Mouse (Mus musculus) cortical plate, adult 2 months (tissue): ENCODE results near the gene Bhmt. TPM values are rescaled to one million over a fixed set of nuclear protein-coding genes. Genes with fewer than 3 reads are reported as not detected.

ENCODE experiments used
- H3K27ac ChIP-seq: fragments of 200-500 bp; 2 replicates; pipeline ENCODE4 v1.5.1; 2012; ENCODE audit warnings: low read length, control low read depth, inconsistent platforms; ENCODE audit not compliant: insufficient read depth
- H3K4me1 ChIP-seq: fragments of 200-500 bp; 2 replicates; pipeline ENCODE4 v1.6.1; 2011; ENCODE audit warnings: low read length; ENCODE audit not compliant: control insufficient read depth, insufficient read depth
- H3K4me3 ChIP-seq: fragments of 200-500 bp; 2 replicates; pipeline ENCODE4 v1.5.1; 2011; ENCODE audit warnings: mild to moderate bottlenecking, low read length, control low read depth; ENCODE audit not compliant: insufficient read depth
- CTCF ChIP-seq: fragments of 200-500 bp; IDR thresholded peaks from 2 replicates; pipeline ENCODE4 v1.5.1; 2011; ENCODE audit warnings: mild to moderate bottlenecking, control low read depth, low read length; ENCODE audit not compliant: insufficient read depth; ENCODE audit errors: extremely low read depth
- POLR2A ChIP-seq: fragments of 200-500 bp; IDR thresholded peaks from 2 replicates; pipeline ENCODE4 v1.6.1; 2011; ENCODE audit warnings: mild to moderate bottlenecking, low read length, control low read depth; ENCODE audit not compliant: insufficient read depth; ENCODE audit errors: extremely low read depth
- polyA plus RNA-seq: library from polyadenylated mRNA; depleted of rRNA; stranded (reverse); fragments of >200 nt; gene quantifications from 2 replicates; pipeline ENCODE4 v1.2.3, GENCODE M21; 2012

The Bhmt gene
- polyA plus RNA-seq, 1 experiment, result 0.04 TPM

GRCm38 (mm10) chr13:93653382-93653781 lies 15.6 kb upstream of the Bhmt start:
- H3K4me1 ChIP-seq, result no peaks in the 10 kb centered on the region
- no peak overlapping the region for H3K27ac ChIP-seq
- no peak overlapping the region for H3K4me3 ChIP-seq
- no peak for TF ChIP-seq CTCF
- TF ChIP-seq POLR2A, result no peak

- H3K4me1 ChIP-seq, result no peaks in the 10 kb centered on the region
- H3K27ac ChIP-seq, result no peak overlapping the region
- TF ChIP-seq POLR2A, result no peak
- TF ChIP-seq CTCF, result no peak
- no peak overlapping the region for H3K4me3 ChIP-seq
These were observed 10.8 kb upstream of the Bhmt start for GRCm38 (mm10) chr13:93648387-93649130.

GRCm38 (mm10) chr13:93639636-93640035 lies 1.9 kb upstream of the Bhmt start:
- Histone ChIP-seq H3K4me1 (no peaks in the 10 kb centered on the region), H3K27ac (no peak overlapping the region)
- TF ChIP-seq CTCF, result no peak

GRCm38 (mm10) chr13:93636561-93636960 lies 1.2 kb downstream of the Bhmt start:
- TF ChIP-seq POLR2A (no peak), CTCF (no peak)
- H3K4me1 ChIP-seq, result no peaks in the 10 kb centered on the region
- no peak overlapping the region for H3K4me3 ChIP-seq
- H3K27ac ChIP-seq, result no peak overlapping the region

More at GRCm38 (mm10) chr13:93639636-93640035, 1.9 kb upstream of the Bhmt start:
- H3K4me3 ChIP-seq, result no peak overlapping the region

- no peak for TF ChIP-seq POLR2A
- TF ChIP-seq CTCF, result no peak
- H3K4me1 ChIP-seq, result no peaks in the 10 kb centered on the region
- no peak overlapping the region for H3K4me3 ChIP-seq
- H3K27ac ChIP-seq, result no peak overlapping the region
These were observed 4.8 kb downstream of the Bhmt start for GRCm38 (mm10) chr13:93632927-93633326.

- no peak overlapping the region for H3K4me3 ChIP-seq
- TF ChIP-seq CTCF, result no peak
- TF ChIP-seq POLR2A, result no peak
- no peak overlapping the region for H3K27ac ChIP-seq
- H3K4me1 ChIP-seq, result no peaks in the 10 kb centered on the region
These were observed 6.6 kb downstream of the Bhmt start for GRCm38 (mm10) chr13:93630941-93631705.

- Histone ChIP-seq H3K4me3 (no peak overlapping the region), H3K27ac (no peak overlapping the region), H3K4me1 (no peaks in the 10 kb centered on the region)
- TF ChIP-seq CTCF (no peak), POLR2A (no peak)
These were observed 8.9 kb downstream of the Bhmt start for GRCm38 (mm10) chr13:93628861-93629260.

GRCm38 (mm10) chr13:93614361-93614948 lies 23.3 kb downstream of the Bhmt start:
- H3K4me3 ChIP-seq, result no peak overlapping the region
- H3K27ac ChIP-seq, result no peak overlapping the region
- TF ChIP-seq POLR2A (no peak), CTCF (no peak)
- no peaks in the 10 kb centered on the region for H3K4me1 ChIP-seq

- Histone ChIP-seq H3K27ac (no peak overlapping the region), H3K4me3 (no peak overlapping the region), H3K4me1 (no peaks in the 10 kb centered on the region)
- TF ChIP-seq CTCF (no peak), POLR2A (no peak)
These were observed 24.0 kb downstream of the Bhmt start for GRCm38 (mm10) chr13:93613771-93614170.
